Mouse (Mus musculus): ENCODE measurements around the gene Shroom2.

The Shroom2 gene

DNA sequence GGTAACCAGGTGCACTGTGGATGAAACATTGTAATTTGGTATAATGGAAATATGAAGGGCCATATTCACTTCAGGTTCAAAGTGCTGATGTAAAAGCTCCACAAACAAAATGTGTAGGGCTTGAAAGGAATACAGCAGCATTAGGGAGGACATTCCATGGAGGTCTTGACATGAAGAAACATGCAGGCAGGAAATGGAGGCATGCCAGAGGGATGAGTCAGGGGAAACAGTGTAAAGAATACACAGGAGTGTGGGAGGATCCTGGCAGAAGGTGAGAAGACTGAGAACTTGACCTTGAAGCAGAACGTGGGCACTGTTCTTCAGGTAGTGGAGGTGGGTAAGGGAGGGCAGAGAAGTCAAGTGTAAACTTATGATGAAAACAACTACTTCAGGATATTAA is 65.6 kb downstream of the Shroom2 start:
- in situ Hi-C loops (cut with MboI), result no loop called here

DNA sequence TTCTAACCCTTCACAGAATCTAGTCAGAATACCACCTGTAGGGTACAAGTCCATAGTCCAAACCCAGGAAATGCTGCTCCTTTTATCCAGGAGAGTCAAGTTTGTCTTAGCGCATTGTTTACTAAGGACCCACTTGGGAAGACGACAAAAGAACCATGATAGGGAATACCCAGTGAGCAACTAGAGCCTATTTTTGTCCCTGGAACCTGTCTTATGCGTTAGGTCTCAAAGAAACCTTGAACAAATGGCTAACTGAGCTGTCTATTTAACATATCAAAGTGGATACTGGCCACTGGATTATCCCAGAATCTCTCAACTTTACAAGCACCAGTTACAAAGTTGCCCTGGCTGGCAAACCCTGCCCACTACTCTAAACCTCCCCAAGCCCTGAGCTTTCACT is 67.6 kb downstream of the Shroom2 start:
- in situ Hi-C loops (cut with MboI), result no loop called here

DNA sequence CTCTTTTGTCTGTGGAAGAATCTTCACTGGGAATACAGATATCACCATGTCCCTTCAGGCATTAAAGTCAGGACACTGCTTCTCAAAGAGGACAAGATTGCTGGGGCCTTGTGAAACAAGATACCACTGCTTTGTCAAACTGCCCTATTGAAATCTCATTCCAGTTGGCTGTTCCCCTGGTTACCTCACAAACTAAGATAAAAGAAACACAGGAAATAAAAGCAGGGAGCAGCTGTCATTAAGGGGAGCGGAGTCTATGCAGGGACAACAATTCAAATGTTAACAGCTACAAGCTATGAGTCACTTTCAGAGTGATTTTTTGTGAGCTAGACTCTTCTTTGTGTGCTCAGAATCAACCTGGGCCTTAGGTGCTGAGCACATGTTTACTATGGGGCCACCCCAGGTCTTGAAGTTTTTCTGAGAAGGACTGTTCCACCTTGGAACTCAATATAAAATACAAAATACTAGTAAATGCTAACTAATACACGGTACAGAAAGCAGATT is 78.4 kb downstream of the Shroom2 start:
- in situ Hi-C loops (cut with MboI), result no loop called here

DNA sequence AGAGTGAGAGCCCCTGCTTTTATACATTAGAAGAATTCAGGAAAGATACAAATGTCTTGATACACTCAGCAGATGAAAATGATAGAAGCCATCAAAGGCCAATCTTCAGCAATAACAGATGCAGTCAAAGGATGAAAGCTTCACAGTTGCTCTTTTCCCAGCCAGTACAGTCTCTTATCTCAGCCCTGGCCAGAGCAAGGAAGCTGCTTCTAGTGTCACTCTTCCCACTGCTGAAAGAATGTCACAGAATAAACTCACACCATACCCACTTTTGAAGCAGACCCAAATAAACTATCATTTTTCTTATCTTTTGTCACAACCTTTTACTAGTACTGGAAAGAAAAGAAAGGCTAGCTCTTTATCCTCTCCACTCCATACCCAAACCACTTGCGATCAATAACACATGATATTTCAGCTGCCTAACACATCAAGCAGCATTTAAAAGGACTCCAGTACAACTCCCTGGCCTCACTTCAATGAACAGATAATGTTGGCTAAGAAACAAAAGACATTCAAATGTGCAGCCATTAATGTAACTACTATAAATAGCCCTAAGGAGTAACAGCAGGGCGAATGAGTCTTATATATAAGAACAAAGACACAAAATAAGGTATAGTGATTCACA is 90.0 kb downstream of the Shroom2 start:
- in situ Hi-C loops (cut with MboI), result no loop called here

DNA sequence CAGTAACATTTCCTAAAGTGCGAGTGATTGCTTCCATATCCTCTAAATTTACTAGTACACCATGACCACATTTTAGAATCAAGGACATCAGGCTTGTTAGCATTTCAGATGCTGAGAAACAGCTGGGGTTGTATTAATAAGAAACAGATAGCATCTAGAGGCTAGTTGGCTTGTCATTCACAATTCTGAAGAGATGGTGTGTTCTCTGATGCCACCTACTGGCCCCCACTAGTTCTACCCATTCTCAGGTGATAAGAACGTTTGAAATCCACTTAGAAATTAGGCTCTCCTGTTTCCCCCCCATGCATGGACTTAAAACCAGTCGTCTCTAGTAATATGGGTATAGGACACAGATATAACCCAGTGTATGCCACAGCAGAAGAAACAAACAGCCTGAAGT is 92.9 kb downstream of the Shroom2 start:
- in situ Hi-C loops (cut with MboI), result no loop called here

DNA sequence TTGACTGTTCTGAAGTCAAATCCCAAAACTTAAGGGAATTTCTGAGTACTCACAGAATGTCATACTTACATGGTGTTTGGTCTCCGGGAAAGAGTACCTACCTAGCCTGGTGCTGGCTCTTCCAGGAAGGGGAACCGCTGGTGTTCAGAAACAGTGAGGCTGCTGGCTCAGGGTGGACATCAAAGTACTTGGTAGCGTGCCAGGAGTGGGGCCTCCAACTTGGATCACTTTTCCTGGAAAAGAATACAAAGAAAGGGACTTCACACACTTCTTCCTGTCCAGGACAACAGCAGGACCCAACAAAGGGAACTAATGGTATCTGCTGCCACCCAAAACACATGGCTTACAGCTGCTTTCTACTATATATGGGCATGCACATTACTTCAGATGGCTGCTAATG is 95.8 kb downstream of the Shroom2 start:
- in situ Hi-C loops (cut with MboI), result no loop called here

DNA sequence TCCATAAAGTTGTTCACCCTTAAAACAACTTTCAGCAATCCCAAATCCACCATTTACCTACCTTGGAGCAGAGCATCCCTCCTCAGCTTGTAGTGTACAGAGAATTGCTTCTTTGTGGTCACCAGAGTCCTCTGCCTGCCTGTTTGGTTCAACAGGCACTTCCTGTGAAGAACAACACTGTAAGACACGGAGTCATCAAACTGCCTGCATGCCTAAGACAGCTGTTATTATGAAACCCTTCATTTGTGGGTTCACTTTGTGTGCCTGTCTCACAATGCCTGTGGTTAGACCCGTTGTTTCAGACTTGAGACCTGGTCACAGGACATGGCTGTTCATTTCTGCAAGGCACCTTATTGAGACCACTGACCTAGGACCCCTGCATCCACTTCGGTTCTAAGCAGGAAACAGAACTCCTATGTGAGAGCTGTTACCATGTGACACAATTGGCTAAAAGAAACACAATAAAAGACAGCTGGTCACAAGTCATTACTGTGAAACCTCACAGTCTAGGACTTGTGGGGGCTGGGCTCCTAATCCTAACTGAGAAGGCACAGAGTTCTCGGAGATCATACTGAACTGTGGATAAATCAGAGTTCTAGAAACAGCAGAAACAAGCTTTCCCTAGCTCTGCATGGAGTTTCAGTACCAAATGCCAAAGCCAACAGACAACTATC is 111.8 kb downstream of the Shroom2 start:
- in situ Hi-C loops (cut with MboI), result no loop called here

DNA sequence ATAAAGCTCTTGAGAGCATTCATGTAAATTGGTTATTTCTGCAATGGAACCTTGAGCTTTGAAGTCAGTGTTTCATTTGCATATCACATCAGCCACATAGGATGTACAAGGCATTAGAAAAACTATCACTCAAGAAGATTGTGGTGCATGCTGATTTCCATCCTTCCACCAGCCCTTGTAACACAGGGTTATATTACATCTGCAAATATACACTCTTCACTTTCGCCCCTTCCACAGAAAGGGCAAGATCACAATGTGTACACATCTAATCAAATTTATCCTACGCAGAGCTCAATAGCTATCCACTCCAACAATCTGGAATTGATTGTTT is 112.7 kb downstream of the Shroom2 start:
- in situ Hi-C loops (cut with MboI), result no loop called here

DNA sequence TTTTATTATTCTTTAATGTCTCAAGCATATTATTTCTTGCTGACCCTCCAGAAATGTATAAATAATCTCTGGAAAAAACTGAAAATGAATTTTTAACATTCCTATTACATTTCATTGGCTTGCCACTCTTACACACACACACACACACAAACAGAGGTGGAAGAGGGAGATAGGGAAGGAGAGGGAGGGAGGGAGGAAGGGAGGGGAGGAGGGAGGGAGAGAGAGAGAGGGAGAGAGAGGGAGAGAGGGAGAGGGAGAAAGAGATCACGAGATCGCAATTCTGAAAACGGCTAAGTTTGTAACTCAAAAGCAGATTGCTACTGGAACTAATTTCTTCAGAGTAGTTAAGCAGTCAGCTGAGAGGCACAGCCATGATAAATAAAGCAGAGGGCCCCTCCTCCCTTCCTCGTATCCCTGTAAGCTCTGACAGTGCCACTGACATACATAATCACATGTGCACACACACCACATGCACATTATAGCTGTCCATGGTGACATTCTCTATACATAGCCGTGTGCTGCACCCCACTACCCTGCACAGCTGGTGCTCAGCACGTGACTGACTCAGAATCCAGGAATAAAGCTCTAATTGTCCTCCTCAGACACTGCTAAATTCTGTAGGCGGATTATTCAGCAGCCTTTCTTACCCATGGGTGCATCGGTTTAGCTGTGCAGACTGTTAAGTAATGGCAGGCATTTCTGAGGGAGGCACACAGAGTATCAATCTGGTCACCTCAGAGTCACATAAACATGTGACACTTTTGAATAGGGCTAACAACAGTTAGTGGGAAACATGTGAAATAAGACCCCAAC is 113.3 kb downstream of the Shroom2 start:
- in situ Hi-C loops (cut with MboI), result no loop called here

DNA sequence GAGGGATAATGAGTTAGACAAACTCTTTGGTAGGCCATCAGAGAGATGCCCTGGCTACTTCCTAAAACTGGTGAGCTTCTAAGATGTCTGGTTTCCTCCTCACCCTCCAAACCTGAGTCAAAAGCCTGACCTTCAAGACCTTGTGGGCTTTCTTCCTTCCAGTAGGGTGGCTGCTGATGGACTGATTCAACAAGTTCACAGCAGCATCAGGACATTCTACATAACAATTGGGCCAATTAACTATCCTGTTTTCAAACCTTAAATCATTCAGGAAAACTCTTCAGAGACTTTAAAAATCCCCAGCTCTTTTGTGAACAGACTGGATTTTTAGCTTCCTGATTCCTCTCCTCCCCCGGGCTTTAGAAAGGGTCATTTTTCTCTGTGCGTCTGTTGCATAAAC is 116.6 kb downstream of the Shroom2 start:
- in situ Hi-C loops (cut with MboI), result no loop called here

DNA sequence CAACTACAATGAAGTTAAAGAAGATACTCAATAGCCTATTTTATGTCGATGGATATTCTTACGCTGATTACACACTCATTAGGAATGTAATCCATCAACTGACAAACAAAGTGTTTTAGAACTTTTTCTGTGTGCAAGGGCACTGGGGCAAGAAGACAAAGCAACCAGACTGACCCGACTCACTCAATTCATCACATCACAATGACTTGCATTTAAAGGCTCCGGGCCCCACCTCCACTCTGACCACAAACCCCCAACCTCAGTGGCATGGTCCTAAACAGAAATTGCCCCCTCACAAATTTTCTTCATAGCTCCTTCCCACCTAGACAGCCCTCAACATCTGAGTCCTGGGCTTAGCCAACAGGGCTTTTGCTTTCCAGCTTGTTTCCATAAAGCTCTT is 124.4 kb downstream of the Shroom2 start:
- in situ Hi-C loops (cut with MboI), result no loop called here

DNA sequence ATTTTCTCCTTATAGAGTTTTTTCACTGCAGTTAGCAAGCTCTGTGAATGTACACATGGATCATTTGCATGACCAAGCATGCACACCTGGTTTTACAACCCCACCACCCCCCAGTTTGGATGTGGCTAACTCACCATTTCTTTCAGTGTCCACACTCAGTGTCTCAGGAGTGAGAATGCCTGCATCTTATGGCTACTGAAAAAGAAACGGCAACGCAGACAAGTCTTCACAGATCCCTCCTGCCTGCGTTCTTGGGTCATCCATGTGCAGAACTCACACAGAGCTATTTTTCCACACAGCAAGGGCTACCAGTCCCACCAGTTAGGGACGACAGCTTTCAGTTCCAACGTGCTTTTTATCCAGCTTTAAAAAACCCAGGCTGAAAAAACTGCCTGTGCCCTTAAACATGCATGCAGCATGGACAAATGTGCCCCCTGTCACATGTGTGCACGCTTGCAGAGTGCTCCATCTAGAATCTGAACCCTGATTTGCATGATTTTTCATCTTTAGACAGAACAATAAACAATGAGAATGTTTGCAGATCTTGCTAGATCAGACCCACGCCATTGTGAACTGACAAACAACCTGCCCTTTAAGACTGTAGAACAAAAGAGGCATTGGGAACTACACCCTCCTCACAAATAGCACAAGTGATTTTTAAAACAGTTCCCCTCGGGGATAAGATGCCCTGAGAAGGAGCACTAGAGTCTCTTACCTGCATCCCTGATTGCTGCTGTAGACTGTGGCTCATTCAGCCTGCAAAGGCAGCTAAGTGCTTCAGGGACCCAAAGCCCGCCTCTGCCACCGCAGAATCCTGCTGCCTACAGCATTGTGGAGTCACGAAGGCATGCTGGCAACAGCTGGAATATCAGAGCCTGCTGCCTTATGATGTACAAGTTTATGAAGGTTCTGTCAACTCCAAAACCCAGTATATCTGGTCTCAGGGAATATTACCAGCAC is 125.3 kb downstream of the Shroom2 start:
- in situ Hi-C loops (cut with MboI), result no loop called here

DNA sequence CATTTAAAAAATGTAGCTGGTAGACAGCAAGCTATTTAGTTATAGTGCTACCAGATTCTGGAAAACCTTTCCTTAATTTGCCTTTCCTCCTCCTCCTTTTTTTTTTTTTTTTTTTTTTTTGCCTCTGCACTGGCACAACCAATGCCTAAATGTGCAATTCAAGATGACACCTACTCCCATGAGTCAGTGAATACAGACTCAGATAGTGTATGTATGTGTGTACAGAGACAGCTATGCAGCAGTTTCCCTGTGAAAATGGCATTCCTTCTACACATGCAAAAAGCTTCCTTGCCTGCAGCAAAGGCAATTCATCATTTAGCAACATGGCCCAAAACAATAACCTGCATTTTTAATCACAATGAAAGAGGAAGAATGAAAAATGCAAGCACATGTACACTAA is 126.1 kb downstream of the Shroom2 start:
- in situ Hi-C loops (cut with MboI), result no loop called here

DNA sequence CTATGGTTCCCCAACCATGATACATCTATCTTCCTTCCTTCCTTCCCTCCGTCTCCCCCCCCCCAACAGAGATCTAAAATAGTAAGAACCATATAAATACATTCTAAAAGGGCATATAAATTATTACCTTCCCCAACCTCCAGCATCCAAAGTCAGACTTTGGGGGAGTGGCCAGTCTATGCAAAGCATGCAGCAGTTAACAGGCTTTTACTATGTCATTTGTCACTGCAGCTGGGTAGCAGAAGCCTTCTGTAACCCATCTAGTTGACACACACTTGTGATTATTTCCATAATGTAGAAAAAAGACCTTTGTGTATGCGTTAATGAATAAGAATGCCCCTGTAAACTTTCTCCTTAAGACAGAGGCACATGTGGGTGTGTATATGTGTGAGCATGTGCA is 126.6 kb downstream of the Shroom2 start:
- in situ Hi-C loops (cut with MboI), result no loop called here

DNA sequence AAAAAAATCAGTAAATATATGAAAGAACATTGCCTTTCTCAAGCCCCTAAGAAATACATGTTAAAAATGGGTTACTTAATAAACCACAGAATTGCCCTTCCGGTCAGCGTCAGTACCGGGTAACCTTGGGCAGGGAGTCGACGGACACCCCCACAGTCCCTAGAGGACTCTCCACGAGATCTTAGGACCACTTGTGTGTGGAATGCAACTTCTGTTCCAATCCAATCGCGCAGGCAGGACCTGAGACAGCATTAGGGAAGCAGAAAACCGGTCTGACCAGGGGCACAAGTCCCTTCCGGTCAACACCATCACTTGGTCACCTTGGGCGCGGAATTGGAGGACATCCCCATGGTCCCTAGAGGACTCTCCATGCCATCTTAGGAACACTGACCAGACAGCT is 133.9 kb downstream of the Shroom2 start:
- in situ Hi-C loops (cut with MboI), result no loop called here

DNA sequence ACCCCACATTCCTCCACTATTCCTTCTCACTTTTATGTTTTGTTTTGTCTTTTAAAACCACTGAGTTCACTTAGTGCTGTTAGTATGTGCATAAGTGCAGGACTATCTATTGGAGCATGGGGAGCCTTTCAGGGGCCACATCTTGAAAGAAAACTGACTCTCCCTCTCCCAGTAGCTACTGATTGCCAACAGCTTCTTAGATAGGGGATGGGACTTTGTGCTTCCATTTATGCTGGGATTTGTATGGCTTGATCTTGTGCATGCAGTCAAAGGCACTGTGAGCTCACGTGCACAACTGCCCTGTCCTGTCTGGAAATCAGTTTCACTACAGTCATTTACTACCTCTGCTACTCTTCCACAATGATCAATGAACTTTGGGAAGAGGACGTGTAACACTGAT is 147.9 kb downstream of the Shroom2 start:
- in situ Hi-C loops (cut with MboI), result no loop called here

DNA sequence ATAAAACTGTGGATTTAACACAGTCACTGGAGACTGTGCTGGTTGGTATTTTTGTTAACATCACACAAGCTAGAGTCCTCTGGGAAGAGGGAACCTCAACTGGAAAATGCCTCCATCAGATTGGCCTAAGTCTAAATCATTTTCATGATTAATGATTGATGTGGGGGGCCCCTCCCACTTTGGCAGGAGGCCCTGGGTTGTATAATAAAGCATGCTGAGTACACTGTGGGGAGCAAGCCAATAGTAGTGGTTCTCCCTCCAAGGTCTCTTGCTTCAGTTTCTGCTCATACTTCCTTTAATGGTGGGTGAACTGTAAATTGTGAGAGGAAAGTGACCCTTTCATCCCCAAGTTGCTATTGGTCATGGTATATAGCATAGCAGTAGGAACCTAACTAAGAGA is 148.3 kb downstream of the Shroom2 start:
- in situ Hi-C loops (cut with MboI), result no loop called here

DNA sequence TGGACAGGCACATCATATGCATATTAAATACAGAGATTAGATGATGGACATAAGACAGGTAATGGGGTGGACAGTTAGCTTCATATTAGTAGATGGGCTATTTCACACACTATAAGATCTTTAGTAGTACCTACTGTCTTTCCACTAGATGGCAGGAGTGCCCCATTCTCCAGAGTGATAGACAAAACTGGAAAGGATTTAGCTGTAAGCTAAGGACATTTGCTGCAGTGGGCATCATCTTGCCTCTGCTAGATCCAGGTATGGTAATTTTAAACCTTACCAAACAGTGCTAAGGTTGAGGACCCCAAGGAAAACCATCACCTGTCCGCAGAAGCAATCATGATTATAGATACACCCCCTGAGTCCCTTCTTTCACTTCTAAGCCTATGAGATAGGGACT is 150.8 kb downstream of the Shroom2 start:
- in situ Hi-C loops (cut with MboI), result no loop called here

DNA sequence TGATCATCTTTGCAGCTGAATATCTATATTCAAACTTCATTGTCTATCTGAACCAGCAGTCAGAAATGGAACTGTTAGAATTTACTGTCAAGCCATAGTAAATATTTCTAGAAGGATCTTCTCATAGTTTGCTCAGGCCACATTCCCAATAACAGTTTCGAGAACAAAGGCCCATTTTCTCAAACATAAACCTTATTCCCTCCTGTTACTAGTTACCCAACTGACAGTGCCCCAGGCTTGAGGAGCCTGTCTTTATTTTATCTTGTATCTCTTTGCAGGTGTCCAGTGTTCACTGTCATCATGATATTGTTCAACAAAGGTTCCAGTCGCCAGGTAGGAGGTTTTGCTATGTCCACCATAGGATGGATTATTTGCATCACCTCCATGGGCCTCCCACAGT is 206.2 kb downstream of the Shroom2 start, which contains the start of gene Cldn34a:
TSS of gene Cldn34a (plus strand) at position 301 of the 400 bp plus-strand sequence.
- in situ Hi-C loops (cut with MboI), result no loop called here
